Mouse (Mus musculus): ENCODE measurements around the gene Iqschfp.

The Iqschfp gene

DNA sequence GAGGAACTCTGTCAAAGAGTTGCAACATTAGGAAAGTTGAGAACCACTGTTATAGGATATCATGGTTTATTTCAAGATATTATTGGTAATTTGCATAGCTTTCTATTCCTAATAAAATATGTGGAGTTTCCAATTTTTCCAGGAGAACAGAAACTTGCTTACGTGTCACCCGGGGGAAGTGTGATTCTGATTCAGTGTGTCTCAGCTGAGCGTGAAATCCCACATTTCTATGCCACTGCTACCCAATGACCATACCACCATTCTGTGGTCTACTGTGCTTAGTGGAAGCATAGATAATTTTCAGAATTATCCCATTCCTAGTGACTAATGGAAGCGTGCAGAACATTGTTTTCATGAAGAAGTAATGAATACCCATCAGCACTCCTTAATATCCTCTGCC, 704.9 kb downstream of the Iqschfp start:
- DNase-seq (ENCODE audit: low spot score in 2 of 2) = no peak

- no peak for DNase-seq (ENCODE audit: low spot score in 2 of 2)
Observed at GRCm38 (mm10) chr3:68602891-68603290, 710.9 kb downstream of the Iqschfp start.

GRCm38 (mm10) chr3:68604467-68604866, 712.4 kb downstream of the Iqschfp start:
- DNase-seq (ENCODE audit: low spot score in 2 of 2) = no peak

GRCm38 (mm10) chr3:68604962-68605361, 712.9 kb downstream of the Iqschfp start:
- no peak for DNase-seq (ENCODE audit: low spot score in 2 of 2)

- no peak for DNase-seq (ENCODE audit: low spot score in 2 of 2)
Observed at GRCm38 (mm10) chr3:68605942-68606603, 714.0 kb downstream of the Iqschfp start.

DNA sequence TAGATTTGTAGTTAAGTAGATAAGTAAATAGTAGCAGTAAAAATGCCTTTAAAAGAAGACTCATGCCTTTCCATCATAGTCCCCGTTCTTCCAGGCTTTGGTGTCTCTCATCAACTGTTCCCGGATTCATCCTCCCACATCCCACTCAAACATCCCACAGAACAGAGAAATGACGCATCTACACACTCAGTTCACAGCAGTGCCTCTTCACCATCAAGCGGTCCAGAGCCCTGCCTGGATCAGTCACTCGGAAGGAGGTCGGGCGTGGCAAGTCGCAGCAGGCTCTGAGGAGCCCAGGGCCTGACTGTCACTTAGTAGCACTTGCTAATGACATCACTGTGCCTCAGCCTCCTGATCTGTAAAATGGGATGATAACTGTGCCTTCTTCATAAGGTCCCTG, 714.7 kb downstream of the Iqschfp start:
- no peak for DNase-seq (ENCODE audit: low spot score in 2 of 2)

GRCm38 (mm10) chr3:68607336-68607735, 715.3 kb downstream of the Iqschfp start:
- DNase-seq (ENCODE audit: low spot score in 2 of 2) = no peak

- no peak for DNase-seq (ENCODE audit: low spot score in 2 of 2)
Observed at GRCm38 (mm10) chr3:68608848-68609497, 716.9 kb downstream of the Iqschfp start.

DNA sequence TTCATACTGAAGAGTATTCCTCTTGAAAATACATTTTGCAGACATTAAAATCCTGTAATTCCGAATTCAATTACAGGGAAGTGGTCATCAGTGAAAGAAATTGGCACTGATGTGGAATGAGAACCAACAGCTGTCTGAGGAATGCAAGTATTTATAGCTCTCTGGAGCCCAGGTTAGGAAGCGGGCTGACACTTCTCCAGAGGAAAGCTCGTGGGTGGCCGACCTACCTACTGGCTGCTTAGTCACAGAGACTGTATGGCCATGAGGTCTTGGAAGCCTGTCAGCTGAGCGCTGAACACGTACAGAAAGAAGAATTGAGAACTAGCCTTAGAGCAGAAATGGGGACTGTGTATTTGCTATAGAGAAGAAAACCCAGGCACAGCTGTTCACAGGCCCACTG, 718.0 kb downstream of the Iqschfp start:
- no peak for DNase-seq (ENCODE audit: low spot score in 2 of 2)

GRCm38 (mm10) chr3:68610598-68611261, 718.7 kb downstream of the Iqschfp start:
- no peak for DNase-seq (ENCODE audit: low spot score in 2 of 2)

GRCm38 (mm10) chr3:68615042-68615810, 723.2 kb downstream of the Iqschfp start:
- peak in 1 of 2 experiments; percentile 33 for DNase-seq (ENCODE audit: low spot score in 2 of 2)

GRCm38 (mm10) chr3:68616363-68616762, 724.3 kb downstream of the Iqschfp start:
- DNase-seq (ENCODE audit: low spot score in 2 of 2) = no peak

DNA sequence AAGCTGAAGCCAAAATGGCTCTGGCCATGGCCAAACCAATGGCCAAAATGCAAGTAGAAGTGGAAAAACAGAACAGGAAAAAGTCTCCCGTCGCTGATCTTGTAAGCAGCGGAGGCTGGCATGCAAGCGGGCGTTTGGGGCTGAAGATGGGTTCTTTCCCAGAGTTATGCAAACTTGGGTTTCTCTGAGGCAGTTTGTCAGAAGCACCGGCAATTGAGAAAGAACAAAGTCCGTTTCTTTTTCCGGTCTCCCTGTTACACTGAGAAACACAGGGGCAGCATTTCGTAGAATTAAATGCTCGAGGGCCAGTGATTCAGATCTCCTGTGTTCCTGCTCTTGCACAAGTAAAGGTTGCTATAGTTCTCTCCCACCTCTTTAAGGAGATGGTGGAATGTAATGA, 725.7 kb downstream of the Iqschfp start:
- DNase-seq (ENCODE audit: low spot score in 2 of 2) = no peak

DNA sequence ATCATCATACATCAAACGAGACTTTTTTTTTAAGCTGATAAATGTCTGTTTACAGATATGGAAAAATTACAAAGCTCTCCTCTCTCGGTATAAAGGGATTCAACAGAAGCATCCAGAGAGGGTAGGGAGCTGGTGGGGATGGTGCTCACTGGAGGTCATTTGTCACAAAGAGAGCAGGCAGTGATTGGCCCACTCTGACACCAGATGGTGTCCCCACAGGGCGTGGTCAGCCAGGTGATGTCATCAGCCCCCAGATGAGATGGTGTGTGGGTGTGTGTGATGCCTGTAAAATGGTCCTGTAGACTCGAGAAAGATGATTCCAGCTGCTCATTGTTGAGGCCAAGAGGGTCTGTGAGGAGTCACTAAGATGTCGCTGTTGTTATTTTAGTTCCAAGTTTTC, 727.1 kb downstream of the Iqschfp start:
- DNase-seq (ENCODE audit: low spot score in 2 of 2) = no peak

DNA sequence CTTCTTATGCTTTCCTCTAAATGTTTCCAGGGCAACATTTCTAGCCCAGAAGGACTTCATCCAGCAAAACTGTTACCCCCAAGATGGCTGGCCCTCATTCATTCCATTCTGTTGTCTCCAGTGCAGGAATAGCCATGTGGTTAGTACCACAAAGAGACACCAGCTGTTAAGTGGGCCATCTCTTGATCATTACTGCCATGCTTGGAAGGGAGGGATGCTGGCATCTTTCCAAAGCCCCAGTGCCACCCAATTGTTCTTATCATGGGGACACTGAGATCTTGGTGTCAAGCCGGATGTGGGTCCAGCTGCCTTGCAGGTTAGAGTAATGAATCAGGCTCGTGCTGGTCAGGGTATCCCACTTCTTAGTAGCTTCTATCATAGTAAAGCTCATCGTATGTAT, 729.9 kb downstream of the Iqschfp start:
- no peak for DNase-seq (ENCODE audit: low spot score in 2 of 2)

DNA sequence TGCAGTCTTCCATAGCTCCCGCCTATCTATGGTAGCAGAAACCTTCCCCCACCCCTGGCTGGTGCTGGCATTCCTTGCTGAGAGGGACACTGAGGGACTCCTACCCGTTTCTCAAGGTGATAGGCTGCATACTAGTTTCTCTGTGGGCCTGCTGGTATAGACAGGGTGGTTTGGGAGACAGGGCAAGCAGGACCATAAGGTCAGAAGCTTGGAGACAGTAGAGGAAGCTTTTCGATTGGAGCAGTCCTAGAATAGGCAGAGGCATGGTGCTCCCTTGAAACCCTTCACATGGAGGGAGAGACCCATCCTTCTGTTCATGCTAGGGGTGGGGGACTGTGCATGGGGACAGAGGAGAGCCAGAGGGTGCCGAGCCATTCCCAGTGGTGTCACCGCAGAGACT, 731.0 kb downstream of the Iqschfp start:
- no peak for DNase-seq (ENCODE audit: low spot score in 2 of 2)

GRCm38 (mm10) chr3:68624471-68624870, 732.4 kb downstream of the Iqschfp start:
- DNase-seq (ENCODE audit: low spot score in 2 of 2) = no peak

DNA sequence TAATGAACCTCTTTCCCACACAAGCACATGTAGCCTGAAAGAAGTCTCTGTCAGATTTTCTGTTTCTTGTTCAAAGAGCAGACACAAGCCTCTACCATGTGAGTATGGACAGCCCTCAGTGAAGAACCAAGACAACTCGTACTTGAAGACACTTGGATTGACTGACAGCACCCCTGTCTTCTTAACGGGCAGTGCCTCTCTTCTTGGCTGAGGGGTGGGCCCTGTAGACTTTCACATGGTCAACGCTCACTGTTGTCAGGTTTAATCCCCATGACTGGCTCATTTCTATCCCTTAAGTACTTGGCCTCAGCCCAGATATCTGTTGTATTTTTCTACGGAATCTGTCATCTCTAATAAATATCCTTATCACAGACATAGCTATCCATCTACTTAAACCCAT, 738.2 kb downstream of the Iqschfp start:
- no peak for DNase-seq (ENCODE audit: low spot score in 2 of 2)

GRCm38 (mm10) chr3:68630821-68631220, 738.8 kb downstream of the Iqschfp start:
- no peak for DNase-seq (ENCODE audit: low spot score in 2 of 2)

DNA sequence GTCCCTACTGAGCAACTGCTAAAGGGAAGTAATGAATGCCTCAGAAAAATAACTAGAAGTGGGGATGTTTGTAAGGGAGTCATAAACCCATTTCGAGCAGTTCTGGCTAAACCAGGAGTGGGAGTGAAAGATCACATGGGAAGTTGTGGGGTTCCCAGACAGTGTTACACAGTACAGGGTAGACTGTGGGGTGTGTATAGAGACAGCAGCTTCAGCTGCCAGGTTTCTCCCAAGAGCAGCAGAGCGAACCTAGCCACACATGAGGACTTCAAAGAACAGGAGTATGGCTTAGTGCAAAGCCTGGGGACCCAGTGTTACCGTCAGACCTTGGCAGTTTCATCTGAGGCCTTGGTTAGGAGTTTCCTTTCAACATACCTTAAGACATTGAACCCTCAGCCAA, 740.7 kb downstream of the Iqschfp start:
- no peak for DNase-seq (ENCODE audit: low spot score in 2 of 2)

GRCm38 (mm10) chr3:68633577-68633976, 741.5 kb downstream of the Iqschfp start:
- DNase-seq (ENCODE audit: low spot score in 2 of 2) = no peak

GRCm38 (mm10) chr3:68637960-68638359, 745.9 kb downstream of the Iqschfp start:
- peak in 1 of 2 experiments; percentile 20 for DNase-seq (ENCODE audit: low spot score in 2 of 2)

All from spleen, postnatal 36 days (tissue).